Mouse (Mus musculus) CH12.LX (cell line): ENCODE measurements around the gene Eif1ad. TPM values are rescaled to one million over a fixed set of nuclear protein-coding genes. Genes with fewer than 3 reads are reported as not detected.
A peak's percentile ranks its signal among the peaks of the same experiment; 100 is the strongest.

Experiments
- DNase-seq: peaks from one replicate; pipeline ENCODE4 v3.0.0-alpha.2; 2013; ENCODE audit errors: extremely low read depth
- H3K27ac ChIP-seq: 2 replicates; pipeline ENCODE4 v1.5.1; 2012; ENCODE audit warnings: low read depth, mild to moderate bottlenecking, control low read depth, moderate library complexity; ENCODE audit not compliant: insufficient read depth
- H3K27me3 ChIP-seq: replicated peaks from 2 replicates; pipeline ENCODE3; 2012; ENCODE audit warnings: inconsistent platforms
- H3K36me3 ChIP-seq, 2 experiments: replicated peaks in 1 of 2; 2 replicates each; pipeline versions ENCODE3 to v1.6.1; 2012; ENCODE audit warnings: inconsistent platforms in 1 of 2, low read length in 1 of 2, mild to moderate bottlenecking in 1 of 2, mixed read lengths in 1 of 2, moderate library complexity in 1 of 2; ENCODE audit not compliant: control insufficient read depth in 1 of 2, insufficient read depth in 1 of 2
- H3K4me1 ChIP-seq, 2 experiments: 2 replicates each; pipeline ENCODE4 v1.6.1; 2012; ENCODE audit warnings: inconsistent platforms in 1 of 2, moderate library complexity in 1 of 2; ENCODE audit not compliant: insufficient read depth in 2 of 2, control insufficient read depth in 1 of 2
- H3K4me2 ChIP-seq: 2 replicates; pipeline ENCODE4 v1.6.1; 2012; ENCODE audit warnings: low read depth, mild to moderate bottlenecking, control low read depth; ENCODE audit not compliant: poor library complexity, insufficient read depth, severe bottlenecking
- H3K4me3 ChIP-seq, 3 experiments: fragments of 150-350 bp in 1 of 3; sonication (generic) in 1 of 3; replicated peaks in 1 of 3; 2 replicates each; pipeline versions ENCODE3 to v1.5.1; 2011 to 2012; ENCODE audit warnings: low read depth in 2 of 3, low read length in 2 of 3, mild to moderate bottlenecking in 2 of 3, moderate library complexity in 2 of 3, control low read depth in 1 of 3, improper control_type of control experiment in 1 of 3, inconsistent platforms in 1 of 3, mixed read lengths in 1 of 3; ENCODE audit not compliant: poor library complexity in 1 of 3
- H3K79me2 ChIP-seq: replicated peaks from 2 replicates; pipeline ENCODE4 v1.6.1; 2012; ENCODE audit warnings: mild to moderate bottlenecking, moderate library complexity; ENCODE audit not compliant: control insufficient read depth, poor library complexity, insufficient read depth, severe bottlenecking; ENCODE audit errors: extremely low read depth
- H3K9ac ChIP-seq: 2 replicates; pipeline ENCODE4 v1.6.1; 2012; ENCODE audit warnings: low read depth, mild to moderate bottlenecking, control low read depth, moderate library complexity; ENCODE audit not compliant: insufficient read depth
- H3K9me3 ChIP-seq: replicated peaks from 2 replicates; pipeline ENCODE3; 2012; ENCODE audit warnings: low read length, inconsistent platforms, mixed read lengths
- CTCF ChIP-seq, 2 experiments: IDR thresholded peaks in 1 of 2; conservative IDR thresholded peaks in 1 of 2; 2 replicates each; pipeline ENCODE4 v1.5.1; 2011 to 2012; ENCODE audit warnings: low read depth in 2 of 2, low read length in 2 of 2, improper control_type of control experiment in 1 of 2, inconsistent platforms in 1 of 2, mild to moderate bottlenecking in 1 of 2, moderate library complexity in 1 of 2
- GABPA ChIP-seq: IDR thresholded peaks from 2 replicates; pipeline ENCODE4 v1.6.1; 2012; ENCODE audit warnings: low read depth, low read length, improper control_type of control experiment, inconsistent platforms; ENCODE audit not compliant: insufficient replicate concordance
- HCFC1 ChIP-seq: IDR thresholded peaks from 2 replicates; pipeline ENCODE4 v1.6.1; 2012; ENCODE audit warnings: low read depth, mild to moderate bottlenecking, inconsistent platforms, low read length, improper control_type of control experiment
- JUN ChIP-seq: IDR thresholded peaks from 2 replicates; pipeline ENCODE4 v1.6.1; 2011; ENCODE audit warnings: low read depth, mild to moderate bottlenecking, low read length, improper control_type of control experiment, moderate library complexity; ENCODE audit not compliant: insufficient read depth
- RAD21 ChIP-seq: IDR thresholded peaks from 2 replicates; pipeline ENCODE4 v1.6.1; 2011; ENCODE audit warnings: low read depth, mild to moderate bottlenecking, low read length, improper control_type of control experiment, moderate library complexity
- SIN3A ChIP-seq: IDR thresholded peaks from 2 replicates; pipeline ENCODE4 v1.6.1; 2012; ENCODE audit warnings: low read length, improper control_type of control experiment, inconsistent platforms
- SMC3 ChIP-seq: IDR thresholded peaks from 2 replicates; pipeline ENCODE4 v1.6.1; 2011; ENCODE audit warnings: low read depth, low read length, improper control_type of control experiment
- TBP ChIP-seq: conservative IDR thresholded peaks from 2 replicates; pipeline ENCODE4 v1.6.1; 2011; ENCODE audit warnings: low read depth, low read length, improper control_type of control experiment
- TCF12 ChIP-seq: IDR thresholded peaks from 2 replicates; pipeline ENCODE4 v1.6.1; 2014; ENCODE audit warnings: low read depth, mild to moderate bottlenecking, inconsistent platforms, low read length, improper control_type of control experiment
- UBTF ChIP-seq: IDR thresholded peaks from 2 replicates; pipeline ENCODE4 v1.6.1; 2012; ENCODE audit warnings: low read depth, mild to moderate bottlenecking, inconsistent platforms, low read length, improper control_type of control experiment, moderate library complexity
- USF1 ChIP-seq: IDR thresholded peaks from 2 replicates; pipeline ENCODE4 v1.6.1; 2014; ENCODE audit warnings: low read depth, mild to moderate bottlenecking, inconsistent platforms, low read length, improper control_type of control experiment
- ZC3H11A ChIP-seq: IDR thresholded peaks from 2 replicates; pipeline ENCODE4 v1.6.1; 2012; ENCODE audit warnings: low read depth, mild to moderate bottlenecking, inconsistent platforms, low read length, improper control_type of control experiment
- ZNF384 ChIP-seq: IDR thresholded peaks from 2 replicates; pipeline ENCODE4 v1.6.1; 2012; ENCODE audit warnings: low read depth, low read length, improper control_type of control experiment, inconsistent platforms
- dilution Hi-C: fragments of 300-500 bp; cut with MboI; formaldehyde crosslinking; loops from 2 replicates; pipeline ENCODE4 v1.14.3; 2020; ENCODE audit warnings: low sequenced_read_pairs; ENCODE audit not compliant: extremely low pct_unique_long_range_greater_than_20kb, extremely low pct_ligation_motif_present
- in situ Hi-C: fragments of 300-500 bp; cut with MboI; formaldehyde crosslinking; loops from 3 replicates; pipeline ENCODE4 v1.14.3; 2019; ENCODE audit warnings: low sequenced_read_pairs, low pct_ligation_motif_present, low pct_unique_long_range_greater_than_20kb, mixed read lengths
- polyA plus RNA-seq: library from polyadenylated mRNA; unstranded; fragments of >175 nt; gene quantifications from 2 replicates; pipeline ENCODE4 v1.2.1, GENCODE M21; 2012; ENCODE audit warnings: low read depth; ENCODE audit not compliant: insufficient read length
- total RNA-seq, 2 experiments: library from RNA; depleted of rRNA; stranded (reverse); fragments of 300-350 nt in 1 of 2; fragments of >200 nt in 1 of 2; gene quantifications; 2 replicates each; pipeline ENCODE4 v1.2.3; 2012 to 2014

Eif1ad gene
- total and polyA plus RNA-seq, 3 experiments = 68.4 to 98.8 (median 79.3) TPM

GRCm38 (mm10) chr19:5367053-5367359 lies 465 bp downstream of the Eif1ad start, which contains the start of gene Banf1:
Gene Banf1, minus strand, starts transcription at chr19:5367168.
- dilution Hi-C loops = no loop called here
- Histone ChIP-seq H3K4me1 (peaks cover 19 to 41% of the 10 kb centered on the region in 2 experiments), H3K4me3 (peak within 1 kb of the TSS; percentile 81 to 98 (median 94)), H3K36me3 (peaks cover 36 to 64% of the 10 kb centered on the region in 2 experiments), H3K27me3 (no peaks in the 10 kb centered on the region), H3K9me3 (no peaks in the 10 kb centered on the region), H3K4me2 (peak within 1 kb of the TSS; percentile 80), H3K79me2 (peaks cover 41% of the 10 kb centered on the region), H3K9ac (peak within 1 kb of the TSS; percentile 91), H3K27ac (peak within 1 kb of the TSS; percentile 88)
- in situ Hi-C loops = no loop called here
- TF ChIP-seq TBP (no peak), TCF12 (no peak), USF1 (no peak), ZC3H11A (no peak)
- no peak for DNase-seq

GRCm38 (mm10) chr19:5367455-5367854 lies 914 bp downstream of the Eif1ad start:
- Histone ChIP-seq H3K4me3 (peak overlapping the region; percentile 81 to 98 (median 94)), H3K79me2 (peaks cover 41% of the 10 kb centered on the region), H3K9me3 (no peaks in the 10 kb centered on the region), H3K27me3 (no peaks in the 10 kb centered on the region), H3K4me2 (peak overlapping the region; percentile 53), H3K27ac (peak overlapping the region; percentile 88), H3K4me1 (peaks cover 19 to 38% of the 10 kb centered on the region in 2 experiments), H3K9ac (peak overlapping the region; percentile 91; the same call in 1 of the 2 replicates), H3K36me3 (peaks cover 39 to 68% of the 10 kb centered on the region in 2 experiments)
- peak; percentile 58 for DNase-seq
- dilution Hi-C loops (no loop called here), in situ Hi-C loops (no loop called here)
- TF ChIP-seq CTCF (conservative IDR thresholded peaks at IDR 0.05 in 1 of 2, IDR thresholded peaks at IDR 0.05 in 1 of 2; ENCODE audit: low read depth in 2 of 2, low read length in 2 of 2) (peak in 1 of 2 experiments; percentile 57; a peak in 2 of 4 replicates), RAD21 (peak; percentile 19), JUN (no peak), SMC3 (peak; percentile 17; the same call in 1 of the 2 replicates), HCFC1 (no peak), UBTF (no peak), ZNF384 (peak; percentile 82), SIN3A (peak; percentile 38; the same call in 1 of the 2 replicates)

- dilution Hi-C loops (no loop called here), in situ Hi-C loops (no loop called here)
- Histone ChIP-seq H3K27me3 (no peaks in the 10 kb centered on the region), H3K4me3 (no peak overlapping the region), H3K4me2 (no peak overlapping the region), H3K4me1 (peaks cover 8 to 22% of the 10 kb centered on the region in 2 experiments; a peak in 3 of 4 replicates), H3K9me3 (no peaks in the 10 kb centered on the region)
- DNase-seq = no peak
- TF ChIP-seq GABPA (no peak), CTCF (conservative IDR thresholded peaks at IDR 0.05 in 1 of 2, IDR thresholded peaks at IDR 0.05 in 1 of 2; ENCODE audit: low read depth in 2 of 2, low read length in 2 of 2) (peak in 1 of 2 experiments; percentile 47; a peak in 2 of 4 replicates)
- TF ChIP-seq, all 38 proteins: peak for 1
- Histone ChIP-seq H3K79me2 (peaks cover 28% of the 10 kb centered on the region), H3K36me3 (peaks cover 47 to 71% of the 10 kb centered on the region in 2 experiments), H3K9ac (no peak overlapping the region), H3K27ac (no peak overlapping the region)
Measured at GRCm38 (mm10) chr19:5370932-5371331, 4.4 kb downstream of the Eif1ad start.
